Mouse (Mus musculus): ENCODE results near the gene Ece2. TPM values are rescaled to one million over a fixed set of nuclear protein-coding genes. Genes with fewer than 3 reads are reported as not detected.
"Not testable (repeated sequence)": the region's sequence is repeated elsewhere in the genome, so short reads cannot be mapped to it uniquely, and the experiment has no call there.

Ece2 gene
- total and polyA plus RNA-seq, 3 experiments: 0.16 TPM; not detected in 2

DNA sequence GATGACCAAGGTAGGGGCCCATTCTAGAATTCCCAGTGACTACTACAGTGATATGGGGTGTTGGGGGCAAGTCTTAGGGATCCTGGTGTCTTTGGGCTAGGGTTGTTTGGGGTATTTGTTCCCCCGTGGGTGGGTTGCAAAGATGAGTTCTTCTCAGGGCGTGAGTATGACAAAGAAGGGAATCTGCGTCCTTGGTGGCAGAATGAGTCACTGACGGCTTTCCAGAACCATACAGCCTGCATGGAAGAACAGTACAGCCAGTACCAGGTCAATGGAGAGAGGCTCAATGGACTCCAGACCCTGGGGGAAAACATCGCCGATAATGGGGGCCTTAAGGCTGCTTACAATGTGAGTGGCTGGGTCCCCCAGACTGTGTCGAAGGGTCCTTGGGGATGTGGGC lies 14.3 kb downstream of the Ece2 start:
- Histone ChIP-seq H3K36me3 (replicated peaks) (no peaks in the 10 kb centered on the region), H3K4me3 (ENCODE audit: low read depth, low read length) (no peak overlapping the region), H3K4me1 (ENCODE audit: insufficient read depth, low read depth, low read length) (peaks cover 35% of the 10 kb centered on the region), H3K9me3 (replicated peaks) (no peaks in the 10 kb centered on the region), H3K27me3 (ENCODE audit: insufficient read depth, low read length) (peaks cover 17% of the 10 kb centered on the region)
- TF ChIP-seq CTCF (IDR thresholded peaks at IDR 0.05; ENCODE audit: low read depth, low read length) (no peak), POLR2AphosphoS5 (IDR thresholded peaks at IDR 0.05; ENCODE audit: insufficient replicate concordance, low read depth, low read length) (no peak), GATA1 (IDR thresholded peaks at IDR 0.05; ENCODE audit: borderline replicate concordance, low read length) (no peak), GATA2 (IDR thresholded peaks at IDR 0.05; ENCODE audit: borderline replicate concordance, low read depth, low read length) (no peak), TAL1 (conservative IDR thresholded peaks at IDR 0.05; ENCODE audit: low read depth, low read length) (no peak)
- ATAC-seq (ENCODE audit: extremely low read depth, insufficient number of reproducible peaks, low FRiP score, poor library complexity, severe bottlenecking) (no peak), DNase-seq (ENCODE audit: low spot score) (no peak)

GRCm38 (mm10) chr16:20651076-20651946 lies 21.7 kb downstream of the Ece2 start, which contains the start of gene Psmd2:
Gene Psmd2 (plus strand): TSS chr16:20651652.
- H3K4me1 ChIP-seq (ENCODE audit: insufficient read depth, low read depth, low read length): peaks cover 22% of the 10 kb centered on the region
- DNase-seq (ENCODE audit: low spot score) (peak; percentile 77), ATAC-seq (ENCODE audit: extremely low read depth, insufficient number of reproducible peaks, low FRiP score, poor library complexity, severe bottlenecking) (peak; percentile 87)
- H3K4me3 ChIP-seq (ENCODE audit: low read depth, low read length): peak within 1 kb of the TSS; percentile 85
- H3K36me3 ChIP-seq (replicated peaks): peaks cover 34% of the 10 kb centered on the region
- H3K9me3 ChIP-seq (replicated peaks): no peaks in the 10 kb centered on the region
- H3K27me3 ChIP-seq (ENCODE audit: insufficient read depth, low read length): no peaks in the 10 kb centered on the region
- peak; percentile 67; the same call in 1 of the 2 replicates for TF ChIP-seq POLR2AphosphoS5 (IDR thresholded peaks at IDR 0.05; ENCODE audit: insufficient replicate concordance, low read depth, low read length)
- TF ChIP-seq GATA2 (IDR thresholded peaks at IDR 0.05; ENCODE audit: borderline replicate concordance, low read depth, low read length): no peak

GRCm38 (mm10) chr16:20651947-20652310 lies 22.3 kb downstream of the Ece2 start:
- DNase-seq (ENCODE audit: low spot score) (no peak), ATAC-seq (ENCODE audit: extremely low read depth, insufficient number of reproducible peaks, low FRiP score, poor library complexity, severe bottlenecking) (no peak)
- H3K27me3 ChIP-seq (ENCODE audit: insufficient read depth, low read length): no peaks in the 10 kb centered on the region

DNA sequence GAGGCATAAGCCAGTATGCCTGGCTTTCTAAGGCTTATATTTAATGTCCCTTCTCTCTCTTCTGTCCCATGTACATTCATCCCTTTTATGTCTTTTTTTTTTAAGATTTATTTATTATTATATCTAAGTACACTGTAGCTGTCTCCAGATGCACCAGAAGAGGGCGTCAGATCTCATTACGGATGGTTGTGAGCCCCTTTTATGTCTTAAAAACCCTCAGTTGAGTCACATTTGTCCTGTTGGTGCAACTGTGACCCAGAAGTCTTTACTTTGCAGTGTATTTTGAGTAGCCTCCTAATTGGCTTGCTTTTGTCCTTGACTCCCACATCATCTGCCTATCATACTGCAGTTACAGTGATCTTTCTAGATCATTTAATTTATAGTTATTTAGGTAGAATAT lies 23.7 kb downstream of the Ece2 start:
- H3K4me3 ChIP-seq (ENCODE audit: low read depth, low read length): no peak overlapping the region; the same call in 1 of the 2 replicates
- peaks cover 15% of the 10 kb centered on the region for H3K4me1 ChIP-seq (ENCODE audit: insufficient read depth, low read depth, low read length)
- no peaks in the 10 kb centered on the region for H3K27me3 ChIP-seq (ENCODE audit: insufficient read depth, low read length)
- no peak for ATAC-seq (ENCODE audit: extremely low read depth, insufficient number of reproducible peaks, low FRiP score, poor library complexity, severe bottlenecking)
- no peak for DNase-seq (ENCODE audit: low spot score)
- H3K36me3 ChIP-seq (replicated peaks): peaks cover 54% of the 10 kb centered on the region
- TF ChIP-seq CTCF (IDR thresholded peaks at IDR 0.05; ENCODE audit: low read depth, low read length) (no peak), POLR2AphosphoS5 (IDR thresholded peaks at IDR 0.05; ENCODE audit: insufficient replicate concordance, low read depth, low read length) (no peak), TAL1 (conservative IDR thresholded peaks at IDR 0.05; ENCODE audit: low read depth, low read length) (no peak), GATA1 (IDR thresholded peaks at IDR 0.05; ENCODE audit: borderline replicate concordance, low read length) (no peak), GATA2 (IDR thresholded peaks at IDR 0.05; ENCODE audit: borderline replicate concordance, low read depth, low read length) (no peak)
- no peaks in the 10 kb centered on the region for H3K9me3 ChIP-seq (replicated peaks)

More at GRCm38 (mm10) chr16:20651947-20652310, 22.3 kb downstream of the Ece2 start:
- Histone ChIP-seq H3K36me3 (replicated peaks) (peaks cover 41% of the 10 kb centered on the region), H3K9me3 (replicated peaks) (no peaks in the 10 kb centered on the region), H3K4me3 (ENCODE audit: low read depth, low read length) (peak overlapping the region; percentile 85), H3K4me1 (ENCODE audit: insufficient read depth, low read depth, low read length) (peaks cover 17% of the 10 kb centered on the region)
- TF ChIP-seq GATA1 (IDR thresholded peaks at IDR 0.05; ENCODE audit: borderline replicate concordance, low read length) (no peak), POLR2AphosphoS5 (IDR thresholded peaks at IDR 0.05; ENCODE audit: insufficient replicate concordance, low read depth, low read length) (no peak), TAL1 (conservative IDR thresholded peaks at IDR 0.05; ENCODE audit: low read depth, low read length) (no peak), GATA2 (IDR thresholded peaks at IDR 0.05; ENCODE audit: borderline replicate concordance, low read depth, low read length) (no peak), CTCF (IDR thresholded peaks at IDR 0.05; ENCODE audit: low read depth, low read length) (no peak)

GRCm38 (mm10) chr16:20657661-20658060 lies 28.0 kb downstream of the Ece2 start:
- peaks cover 97% of the 10 kb centered on the region for H3K36me3 ChIP-seq (replicated peaks)
- ATAC-seq (ENCODE audit: extremely low read depth, insufficient number of reproducible peaks, low FRiP score, poor library complexity, severe bottlenecking): no peak
- no peaks in the 10 kb centered on the region for H3K9me3 ChIP-seq (replicated peaks)

GRCm38 (mm10) chr16:20668013-20668412 lies 38.4 kb downstream of the Ece2 start, which contains the start of gene Eif4g1:
Gene Eif4g1 (plus strand): TSS chr16:20668313.
- H3K27me3 ChIP-seq (ENCODE audit: insufficient read depth, low read length); ATAC-seq (ENCODE audit: extremely low read depth, insufficient number of reproducible peaks, low FRiP score, poor library complexity, severe bottlenecking); H3K9me3 ChIP-seq (replicated peaks); H3K4me3 ChIP-seq (ENCODE audit: low read depth, low read length); DNase-seq (ENCODE audit: low spot score): not testable (repeated sequence)
- peaks cover 10% of the 10 kb centered on the region for H3K4me1 ChIP-seq (ENCODE audit: insufficient read depth, low read depth, low read length)
- peaks cover 26% of the 10 kb centered on the region for H3K36me3 ChIP-seq (replicated peaks)

More at GRCm38 (mm10) chr16:20657661-20658060, 28.0 kb downstream of the Ece2 start:
- TF ChIP-seq GATA1 (IDR thresholded peaks at IDR 0.05; ENCODE audit: borderline replicate concordance, low read length): no peak
- TF ChIP-seq POLR2AphosphoS5 (IDR thresholded peaks at IDR 0.05; ENCODE audit: insufficient replicate concordance, low read depth, low read length): no peak
- TF ChIP-seq TAL1 (conservative IDR thresholded peaks at IDR 0.05; ENCODE audit: low read depth, low read length): no peak
- no peak for TF ChIP-seq CTCF (IDR thresholded peaks at IDR 0.05; ENCODE audit: low read depth, low read length)
- TF ChIP-seq GATA2 (IDR thresholded peaks at IDR 0.05; ENCODE audit: borderline replicate concordance, low read depth, low read length): no peak
- no peak for DNase-seq (ENCODE audit: low spot score)
- H3K4me1 ChIP-seq (ENCODE audit: insufficient read depth, low read depth, low read length): peaks cover 9% of the 10 kb centered on the region
- no peak overlapping the region for H3K4me3 ChIP-seq (ENCODE audit: low read depth, low read length)
- no peaks in the 10 kb centered on the region for H3K27me3 ChIP-seq (ENCODE audit: insufficient read depth, low read length)

All from G1E (cell line).